Mouse (Mus musculus): Measurements from ENCODE around the gene Trpc7.

The Trpc7 gene

GRCm38 (mm10) chr13:56749377-56749776 is 146.4 kb downstream of the Trpc7 start:
- DNase-seq (ENCODE audit: extremely low read depth, low read depth) = no peak

GRCm38 (mm10) chr13:56747554-56747953 is 148.2 kb downstream of the Trpc7 start:
- no peak for DNase-seq (ENCODE audit: extremely low read depth, low read depth)

- no peak for DNase-seq (ENCODE audit: extremely low read depth, low read depth)
Observed at GRCm38 (mm10) chr13:56746739-56747532, 148.9 kb downstream of the Trpc7 start.

- no peak for DNase-seq (ENCODE audit: extremely low read depth, low read depth)
Observed at GRCm38 (mm10) chr13:56742325-56742901, 153.4 kb downstream of the Trpc7 start.

GRCm38 (mm10) chr13:56741691-56742090 is 154.1 kb downstream of the Trpc7 start:
- DNase-seq (ENCODE audit: extremely low read depth, low read depth) = no peak

DNA sequence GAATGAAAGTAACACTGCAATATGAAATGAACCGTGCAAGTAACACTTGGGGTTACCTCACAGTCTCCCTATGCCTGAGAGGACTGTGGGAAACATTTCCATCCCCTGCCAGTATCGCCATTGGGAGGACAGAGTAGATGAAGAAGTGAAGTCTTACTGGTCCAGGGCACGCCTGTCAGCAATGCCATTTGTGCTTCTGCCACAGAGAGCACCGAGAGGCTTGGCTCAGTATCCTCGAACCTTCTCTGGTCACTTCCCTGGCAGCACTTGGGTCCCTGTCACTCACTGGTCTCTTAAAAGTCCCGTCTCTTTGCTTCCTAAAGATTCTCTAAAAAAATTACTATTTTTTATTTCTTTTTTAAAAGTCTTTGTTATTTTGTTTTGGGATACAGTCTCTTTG is 155.3 kb downstream of the Trpc7 start:
- no peak for DNase-seq (ENCODE audit: extremely low read depth, low read depth)

DNA sequence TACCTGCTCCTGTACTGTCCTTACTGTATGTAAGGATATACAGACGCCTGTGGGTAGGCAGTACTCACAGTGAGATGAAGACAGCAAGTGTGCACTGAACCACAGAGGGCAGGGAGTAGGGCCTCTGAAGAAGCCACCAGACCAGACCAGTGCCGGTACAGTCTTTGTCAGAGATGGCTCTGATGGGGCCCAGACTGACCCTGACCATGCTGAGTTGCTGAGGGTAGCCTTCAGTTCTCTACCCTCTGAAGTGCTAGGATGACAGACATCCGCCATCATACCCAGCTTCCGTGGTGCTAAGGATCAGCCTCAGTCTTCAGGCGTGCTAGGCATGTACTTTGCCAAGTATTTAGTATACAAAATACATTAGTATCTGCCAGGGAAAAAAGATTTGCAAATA is 156.2 kb downstream of the Trpc7 start:
- DNase-seq (ENCODE audit: extremely low read depth, low read depth) = no peak

- DNase-seq (ENCODE audit: extremely low read depth, low read depth) = no peak
Observed at GRCm38 (mm10) chr13:56735212-56735875, 160.4 kb downstream of the Trpc7 start.

DNA sequence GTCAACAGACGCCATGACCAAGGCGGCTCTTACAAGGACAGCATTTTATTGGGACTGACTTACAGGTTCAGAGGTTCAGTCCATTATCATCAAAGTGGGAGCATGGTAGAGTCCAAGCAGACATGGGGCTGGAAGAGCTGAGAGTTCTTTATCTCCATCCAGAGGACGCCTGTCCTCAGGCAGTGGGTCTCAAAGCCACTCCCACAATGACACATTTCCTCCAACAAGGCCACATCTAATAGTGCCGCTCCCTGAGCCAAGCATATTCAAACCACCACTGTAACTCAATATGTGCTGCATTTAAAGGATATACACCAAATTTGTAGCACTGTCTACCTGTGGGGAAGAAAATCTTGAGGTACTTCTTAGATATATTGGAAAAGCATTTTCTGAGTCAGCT is 161.2 kb downstream of the Trpc7 start:
- DNase-seq (ENCODE audit: extremely low read depth, low read depth) = no peak

DNA sequence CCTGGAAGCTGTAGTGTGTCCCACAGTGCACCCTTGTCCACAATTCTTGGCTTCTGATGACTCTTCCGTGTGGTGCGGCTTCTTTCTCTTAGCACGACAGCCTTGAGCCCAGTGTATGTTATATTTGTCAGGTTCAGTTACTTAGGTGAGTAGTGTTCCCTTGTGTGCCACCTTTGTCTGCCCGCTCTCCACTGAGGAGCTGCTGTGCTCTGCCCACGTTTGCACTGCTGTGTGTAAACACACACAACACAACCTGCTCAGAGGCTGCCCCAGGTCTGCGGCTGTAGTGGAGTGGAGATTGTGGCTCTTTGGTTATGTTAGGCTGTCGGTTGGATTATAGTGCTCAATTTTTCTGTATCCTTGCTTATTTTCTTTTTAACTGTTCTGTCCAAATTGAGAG is 166.7 kb downstream of the Trpc7 start:
- no peak for DNase-seq (ENCODE audit: extremely low read depth, low read depth)

DNA sequence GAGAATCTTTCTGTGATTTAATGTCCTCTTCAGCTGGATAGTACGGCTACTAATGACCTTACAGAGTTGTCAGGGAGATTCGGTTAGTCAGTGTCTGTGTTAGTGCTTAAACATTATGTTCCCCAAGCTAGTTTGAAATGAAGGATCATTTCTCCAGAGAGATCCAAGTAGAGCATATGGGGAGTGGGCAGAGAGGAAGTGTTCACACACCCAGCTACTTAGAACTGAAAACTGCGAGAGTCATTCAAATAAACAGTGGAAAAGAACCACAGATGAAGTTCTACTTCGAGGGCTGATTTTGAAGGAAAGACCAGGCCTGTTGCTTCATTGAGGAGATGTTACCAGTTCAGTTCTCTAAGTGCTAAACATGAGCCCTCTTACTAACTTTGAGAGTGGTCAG is 169.2 kb downstream of the Trpc7 start:
- DNase-seq (ENCODE audit: extremely low read depth, low read depth) = no peak

Measured in MEL-GATA-1-ER (cell line).